Mouse (Mus musculus) adrenal gland, postnatal 25 days (tissue): ENCODE data around the gene Ankrd6. TPM values are rescaled to one million over a fixed set of nuclear protein-coding genes. Genes with fewer than 3 reads are reported as not detected.

ENCODE experiments used
- DNase-seq: peaks from one replicate; pipeline ENCODE4 v3.0.0; 2021; ENCODE audit warnings: mixed read lengths
- total RNA-seq: library from RNA; stranded (reverse); gene quantifications from 2 replicates; pipeline ENCODE4 v1.2.3, GENCODE M21; 2021

Ankrd6 gene
- total RNA-seq, 1 experiment from 2014 or later, result 4.8 TPM

DNA sequence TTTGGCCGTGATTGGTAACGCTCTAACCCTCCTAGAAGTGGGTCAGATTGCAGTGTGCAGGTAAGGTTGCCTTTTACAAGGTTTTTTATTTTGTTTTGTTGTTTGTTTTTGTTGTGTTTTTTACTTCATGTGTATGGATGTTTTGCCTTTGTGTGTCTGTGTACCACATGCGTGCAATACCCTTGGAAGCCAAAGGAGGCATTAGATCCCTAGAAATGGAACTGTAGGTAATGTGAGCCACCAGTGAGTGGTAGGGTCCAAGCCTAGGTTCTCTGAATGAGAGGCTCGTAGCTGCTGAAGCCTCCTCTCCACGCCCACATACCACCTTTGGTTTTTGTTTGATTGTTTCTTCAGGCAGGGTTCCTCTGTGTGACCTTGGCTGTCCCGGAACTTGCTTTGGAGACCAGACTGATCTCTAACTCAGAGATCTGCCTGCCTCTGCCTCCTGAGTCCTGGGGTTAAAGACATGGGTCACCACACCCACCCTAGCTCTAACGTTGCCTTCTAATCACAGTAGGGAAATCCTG is 180.3 kb downstream of the Ankrd6 start:
- DNase-seq, result no peak

DNA sequence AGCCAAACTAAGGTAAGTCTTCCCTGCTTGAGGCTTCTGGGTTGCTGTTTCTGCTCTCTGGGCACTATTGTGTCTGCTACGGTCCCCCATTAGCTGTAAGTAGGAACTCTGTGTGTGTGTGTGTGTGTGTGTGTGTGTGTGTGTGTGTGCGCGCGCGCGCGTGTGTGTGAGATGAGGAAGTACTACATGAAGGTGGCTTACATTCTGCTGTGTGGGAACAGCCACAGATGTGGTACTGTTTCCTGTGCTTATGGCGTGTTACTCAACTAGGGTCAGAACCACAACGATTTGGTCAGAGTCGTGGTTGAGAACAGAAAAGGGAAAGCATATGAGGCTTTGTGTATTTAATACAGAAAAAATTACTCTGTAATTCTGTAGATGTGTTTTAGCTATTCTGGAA is 182.6 kb downstream of the Ankrd6 start:
- no peak for DNase-seq

DNA sequence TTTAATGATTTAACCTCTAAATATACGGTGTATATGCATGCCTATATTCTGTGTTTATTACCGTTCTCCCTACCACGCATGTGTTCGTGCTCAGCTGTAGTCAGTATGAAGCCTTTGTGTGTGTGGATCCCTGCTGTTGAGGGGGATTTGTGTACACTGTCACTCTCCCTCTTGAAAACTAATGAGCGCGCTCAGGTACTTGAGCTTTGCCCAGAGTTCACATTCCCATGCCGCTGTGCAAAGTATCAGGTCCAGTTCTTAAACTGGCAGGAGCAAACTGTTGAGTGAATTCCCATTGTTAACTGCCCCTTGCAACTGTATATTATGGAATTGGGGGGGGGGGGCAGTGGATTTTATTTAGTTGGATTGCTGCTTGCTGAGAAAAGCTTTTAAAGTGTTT is 183.2 kb downstream of the Ankrd6 start:
- DNase-seq, result no peak

DNA sequence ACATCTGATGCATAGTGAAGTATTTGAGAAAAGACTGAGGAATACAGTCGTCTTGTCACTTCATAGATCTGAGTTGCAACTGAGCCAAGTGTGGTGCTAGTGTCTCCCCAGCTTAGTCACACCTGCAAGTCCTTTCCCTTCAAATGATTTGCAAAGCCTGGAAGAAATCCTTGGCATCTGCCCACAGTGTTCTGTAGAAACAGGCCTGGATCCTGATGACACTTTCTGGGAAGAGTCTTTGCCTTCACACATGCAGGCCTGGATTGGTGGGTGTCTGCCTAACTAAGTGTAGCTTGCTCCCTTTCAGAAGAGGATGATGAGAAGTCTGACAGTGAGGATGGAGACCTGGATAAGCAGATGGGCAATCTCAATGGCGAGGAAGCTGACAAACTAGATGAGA is 193.2 kb downstream of the Ankrd6 start:
- no peak for DNase-seq

Other genes with a start within 250 kb of the Ankrd6 start
- gene Lyrm2, start 150.6 kb downstream of the Ankrd6 start, total RNA-seq, result 65.9 and 72.1 TPM in 2 replicates
- gene Rragd, start 32.2 kb upstream of the Ankrd6 start, total RNA-seq, result 7.3 and 10.8 TPM in 2 replicates
- gene Ube2j1, start 80.6 kb upstream of the Ankrd6 start, total RNA-seq, result 59.8 and 61.4 TPM in 2 replicates
- 0.27 TPM in 1 of 2 replicates, not detected in the other for gene Gabrr2, start 112.2 kb upstream of the Ankrd6 start, total RNA-seq
- not detected in 2 replicates for gene Gabrr1, start 181.7 kb upstream of the Ankrd6 start, total RNA-seq
- gene Pm20d2, start 238.9 kb upstream of the Ankrd6 start, total RNA-seq, result 43.9 and 82.7 TPM in 2 replicates